Mouse (Mus musculus): ENCODE measurements at regions not wholly inside any gene's neighbourhood (a gene's known extent, or its start where the extent isn't known, plus 50 kb on each side); places are given as distances from the start of the nearest gene placed in this dataset.
"Not testable (repeated sequence)": the region's sequence is repeated elsewhere in the genome, so short reads cannot be mapped to it uniquely, and the experiment has no call there.

- Histone ChIP-seq H3K4me1 (ENCODE audit: control insufficient read depth, insufficient read depth, low read length) (no peaks in the 10 kb centered on the region), H3K27ac (ENCODE audit: control insufficient read depth, insufficient read depth, low read depth, low read length, poor library complexity) (no peak overlapping the region), H3K4me3 (replicated peaks; ENCODE audit: control insufficient read depth, low read depth, low read length) (no peak overlapping the region)
- 81% methylated on average over 1 of the region's 1 CpGs for WGBS
- TF ChIP-seq CTCF (IDR thresholded peaks at IDR 0.05; ENCODE audit: control insufficient read depth, insufficient read depth, low read length) = no peak
- no peak for TF ChIP-seq POLR2A (IDR thresholded peaks at IDR 0.05; ENCODE audit: borderline replicate concordance, control insufficient read depth, low read depth, low read length)
Observed at GRCm38 (mm10) chr5:42884251-42884650, 348.7 kb upstream of the Cpeb2 start.

DNA sequence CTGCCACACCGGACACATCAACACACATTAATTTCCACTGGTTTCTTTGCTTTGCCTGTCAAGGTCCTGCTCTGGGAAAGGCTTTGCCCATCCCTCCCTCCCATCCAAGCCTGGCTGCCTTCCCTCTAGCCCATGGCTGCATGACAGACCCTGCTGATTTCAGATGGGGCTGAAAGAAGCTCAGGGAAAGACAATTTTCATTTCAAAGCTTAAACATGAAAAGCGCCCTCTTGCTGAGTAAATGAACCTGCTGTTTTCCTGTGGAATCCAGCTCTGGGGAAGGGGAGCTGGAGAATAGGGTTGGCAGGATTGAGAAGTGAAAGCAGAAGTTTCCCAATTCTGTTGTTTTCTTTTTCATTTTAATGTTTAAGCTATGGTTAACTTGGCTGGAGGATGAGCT, 341.1 kb upstream of the Cpeb2 start:
- Histone ChIP-seq H3K27ac (ENCODE audit: control insufficient read depth, insufficient read depth, low read depth, low read length, poor library complexity) (no peak overlapping the region), H3K4me3 (replicated peaks; ENCODE audit: control insufficient read depth, low read depth, low read length) (no peak overlapping the region), H3K4me1 (ENCODE audit: control insufficient read depth, insufficient read depth, low read length) (no peaks in the 10 kb centered on the region)
- WGBS = 64% methylated on average over 2 of the region's 2 CpGs
- TF ChIP-seq POLR2A (IDR thresholded peaks at IDR 0.05; ENCODE audit: borderline replicate concordance, control insufficient read depth, low read depth, low read length) = no peak
- TF ChIP-seq CTCF (IDR thresholded peaks at IDR 0.05; ENCODE audit: control insufficient read depth, insufficient read depth, low read length) = no peak

DNA sequence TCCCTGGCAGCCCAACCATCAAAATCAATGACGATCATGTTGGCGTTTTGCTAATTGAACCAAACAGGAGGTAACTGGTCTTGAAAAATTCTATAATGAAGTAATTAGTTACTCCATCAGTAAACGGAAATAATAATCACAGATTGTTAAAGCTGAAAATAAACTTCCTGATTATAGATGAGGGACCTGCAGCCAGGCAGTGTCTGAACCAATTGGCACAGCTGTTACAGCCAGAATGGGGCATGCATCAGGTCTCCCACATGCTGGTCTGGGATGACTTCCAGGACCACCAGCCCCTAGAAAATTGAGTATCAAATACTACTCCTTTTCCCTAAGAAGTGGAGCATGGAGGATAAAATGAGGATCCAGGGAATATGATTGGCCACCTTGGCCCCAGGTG, 326.8 kb upstream of the Cpeb2 start:
- Histone ChIP-seq H3K27ac (ENCODE audit: control insufficient read depth, insufficient read depth, low read depth, low read length, poor library complexity) (no peak overlapping the region), H3K4me1 (ENCODE audit: control insufficient read depth, insufficient read depth, low read length) (no peaks in the 10 kb centered on the region), H3K4me3 (replicated peaks; ENCODE audit: control insufficient read depth, low read depth, low read length) (no peak overlapping the region)
- 69% methylated on average over 3 of the region's 3 CpGs for WGBS
- TF ChIP-seq CTCF (IDR thresholded peaks at IDR 0.05; ENCODE audit: control insufficient read depth, insufficient read depth, low read length) (no peak), POLR2A (IDR thresholded peaks at IDR 0.05; ENCODE audit: borderline replicate concordance, control insufficient read depth, low read depth, low read length) (no peak)

DNA sequence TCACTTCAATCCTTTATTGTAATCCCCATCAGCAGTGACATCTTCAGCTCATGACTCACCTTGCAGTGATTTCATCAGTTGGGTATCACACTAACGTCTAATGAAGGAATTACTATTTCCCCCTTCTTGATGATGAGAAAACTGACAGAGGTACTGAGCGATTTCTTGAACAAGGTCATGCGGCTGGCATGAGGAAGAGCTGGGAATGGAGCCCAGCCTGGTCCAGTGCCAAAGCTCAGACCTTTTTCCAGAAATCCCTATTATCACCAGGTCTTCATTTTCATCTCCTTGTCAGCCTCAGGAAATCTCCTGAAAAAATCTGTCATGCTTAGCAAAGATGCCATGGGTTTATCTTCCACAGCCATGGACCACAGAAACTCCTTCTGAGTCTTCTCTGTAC, 313.6 kb upstream of the Cpeb2 start:
- no peak overlapping the region for H3K27ac ChIP-seq (ENCODE audit: control insufficient read depth, insufficient read depth, low read depth, low read length, poor library complexity)
- TF ChIP-seq POLR2A (IDR thresholded peaks at IDR 0.05; ENCODE audit: borderline replicate concordance, control insufficient read depth, low read depth, low read length) = no peak
- no peak for TF ChIP-seq CTCF (IDR thresholded peaks at IDR 0.05; ENCODE audit: control insufficient read depth, insufficient read depth, low read length)
- H3K4me1 ChIP-seq (ENCODE audit: control insufficient read depth, insufficient read depth, low read length) = no peaks in the 10 kb centered on the region
- H3K4me3 ChIP-seq (replicated peaks; ENCODE audit: control insufficient read depth, low read depth, low read length) = no peak overlapping the region
- 89% methylated on average over 3 of the region's 3 CpGs for WGBS

DNA sequence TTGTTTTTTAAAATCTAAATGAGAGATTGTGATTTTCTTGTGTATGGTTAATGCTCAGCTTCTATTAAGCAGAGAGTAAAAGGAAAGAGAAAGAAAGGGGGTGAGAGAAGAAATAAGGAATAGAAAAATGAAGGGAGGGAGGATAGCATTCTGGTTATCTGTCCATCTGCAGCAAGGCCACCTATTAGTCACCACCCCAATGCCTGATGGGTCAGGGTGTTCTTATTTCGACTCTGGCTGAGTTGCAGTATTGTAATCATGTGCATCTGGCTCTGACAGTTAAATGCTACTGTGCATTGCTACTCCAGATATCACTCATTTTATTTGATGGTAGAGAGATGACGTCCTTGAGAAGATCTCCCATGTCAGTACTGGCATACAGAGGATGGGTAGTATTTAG, 300.9 kb upstream of the Cpeb2 start:
- H3K4me1 ChIP-seq (ENCODE audit: control insufficient read depth, insufficient read depth, low read length) = no peaks in the 10 kb centered on the region
- WGBS = 56% methylated on average over 2 of the region's 2 CpGs
- no peak for TF ChIP-seq CTCF (IDR thresholded peaks at IDR 0.05; ENCODE audit: control insufficient read depth, insufficient read depth, low read length)
- TF ChIP-seq POLR2A (IDR thresholded peaks at IDR 0.05; ENCODE audit: borderline replicate concordance, control insufficient read depth, low read depth, low read length) = no peak

DNA sequence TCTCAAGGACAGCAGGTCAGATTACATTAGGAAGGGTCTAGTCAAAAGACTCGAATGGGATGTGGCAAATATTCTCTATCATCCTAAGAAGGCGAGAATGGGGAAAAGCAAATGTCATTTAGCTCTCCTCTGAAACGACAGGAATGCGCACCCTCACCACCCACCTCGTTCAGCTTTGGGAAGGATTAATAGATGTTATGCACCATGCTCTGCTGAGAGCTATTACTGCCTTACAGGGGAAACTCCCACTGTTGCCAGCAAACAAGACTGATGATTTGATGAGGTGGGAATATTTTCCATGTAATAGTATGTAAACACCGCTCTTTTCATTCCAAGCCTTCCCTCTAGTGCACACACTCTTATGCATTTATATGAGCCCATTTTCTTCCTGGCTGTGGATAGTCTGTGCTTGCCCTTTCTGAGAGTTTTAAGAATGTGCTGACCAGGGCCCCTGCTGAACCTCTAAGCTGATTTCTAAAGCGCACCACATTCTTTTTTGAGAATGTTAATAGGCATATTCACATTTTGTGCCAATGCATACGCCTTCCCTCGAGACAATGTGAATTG, 273.6 kb upstream of the Cpeb2 start:
- no peak for TF ChIP-seq CTCF (IDR thresholded peaks at IDR 0.05; ENCODE audit: control insufficient read depth, insufficient read depth, low read length)
- TF ChIP-seq POLR2A (IDR thresholded peaks at IDR 0.05; ENCODE audit: borderline replicate concordance, control insufficient read depth, low read depth, low read length) = no peak
- H3K4me1 ChIP-seq (ENCODE audit: control insufficient read depth, insufficient read depth, low read length) = no peaks in the 10 kb centered on the region
- no peak overlapping the region for H3K27ac ChIP-seq (ENCODE audit: control insufficient read depth, insufficient read depth, low read depth, low read length, poor library complexity)
- WGBS = 86% methylated on average over 9 of the region's 9 CpGs
- H3K4me3 ChIP-seq (replicated peaks; ENCODE audit: control insufficient read depth, low read depth, low read length) = no peak overlapping the region

More for the DNA sequence above, 300.9 kb upstream of the Cpeb2 start:
- no peak overlapping the region for H3K27ac ChIP-seq (ENCODE audit: control insufficient read depth, insufficient read depth, low read depth, low read length, poor library complexity)
- no peak overlapping the region for H3K4me3 ChIP-seq (replicated peaks; ENCODE audit: control insufficient read depth, low read depth, low read length)

- H3K4me1 ChIP-seq (ENCODE audit: control insufficient read depth, insufficient read depth, low read length); H3K27ac ChIP-seq (ENCODE audit: control insufficient read depth, insufficient read depth, low read depth, low read length, poor library complexity); H3K4me3 ChIP-seq (replicated peaks; ENCODE audit: control insufficient read depth, low read depth, low read length): not testable (repeated sequence)
- WGBS = 47% methylated on average over 2 of the region's 2 CpGs
Observed at GRCm38 (mm10) chr5:42966952-42967351, 266.0 kb upstream of the Cpeb2 start.

DNA sequence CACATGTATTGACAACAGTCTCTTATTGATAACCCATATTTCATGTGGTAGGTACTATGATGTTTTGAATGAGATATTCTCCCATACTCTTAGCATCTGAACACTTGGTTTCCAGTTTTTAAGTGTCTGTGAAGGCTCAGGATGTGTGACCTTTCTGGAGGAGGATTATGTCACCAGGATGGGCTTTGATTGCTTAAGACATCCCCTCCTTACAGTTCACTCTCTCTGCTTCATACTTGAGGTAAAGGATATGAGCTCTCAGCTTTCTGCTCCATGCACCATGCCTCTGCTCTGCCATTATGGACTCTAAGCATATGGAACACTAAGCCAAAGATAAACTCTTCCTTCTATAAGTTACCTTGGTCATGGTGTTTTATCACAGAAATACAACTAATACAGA, 263.8 kb upstream of the Cpeb2 start:
- TF ChIP-seq POLR2A (IDR thresholded peaks at IDR 0.05; ENCODE audit: borderline replicate concordance, control insufficient read depth, low read depth, low read length) (no peak), CTCF (IDR thresholded peaks at IDR 0.05; ENCODE audit: control insufficient read depth, insufficient read depth, low read length) (no peak)
- Histone ChIP-seq H3K4me3 (replicated peaks; ENCODE audit: control insufficient read depth, low read depth, low read length) (no peak overlapping the region), H3K27ac (ENCODE audit: control insufficient read depth, insufficient read depth, low read depth, low read length, poor library complexity) (no peak overlapping the region), H3K4me1 (ENCODE audit: control insufficient read depth, insufficient read depth, low read length) (no peaks in the 10 kb centered on the region)

GRCm38 (mm10) chr5:42969621-42970020, 263.3 kb upstream of the Cpeb2 start:
- no peak overlapping the region for H3K27ac ChIP-seq (ENCODE audit: control insufficient read depth, insufficient read depth, low read depth, low read length, poor library complexity)
- H3K4me1 ChIP-seq (ENCODE audit: control insufficient read depth, insufficient read depth, low read length) = no peaks in the 10 kb centered on the region
- no peak overlapping the region for H3K4me3 ChIP-seq (replicated peaks; ENCODE audit: control insufficient read depth, low read depth, low read length)
- TF ChIP-seq CTCF (IDR thresholded peaks at IDR 0.05; ENCODE audit: control insufficient read depth, insufficient read depth, low read length) = no peak
- no peak for TF ChIP-seq POLR2A (IDR thresholded peaks at IDR 0.05; ENCODE audit: borderline replicate concordance, control insufficient read depth, low read depth, low read length)
- 8% methylated on average over 3 of the region's 3 CpGs for WGBS

All from bone marrow, adult 2 months (tissue).